Mouse (Mus musculus) spleen, adult 2 months (tissue): ENCODE measurements around the gene Rnf157. TPM values are rescaled to one million over a fixed set of nuclear protein-coding genes. Genes with fewer than 3 reads are reported as not detected.

Experiments
- DNase-seq, 2 experiments: peaks; one replicate each; pipeline versions ENCODE4 v3.0.0 to v3.0.0-alpha.2; 2012 to 2021; ENCODE audit warnings: low spot score in 2 of 2, low read depth in 1 of 2
- H3K27ac ChIP-seq: fragments of 200-500 bp; 2 replicates; pipeline ENCODE4 v1.5.1; 2012; ENCODE audit warnings: low read length, inconsistent platforms; ENCODE audit not compliant: insufficient read depth
- H3K27me3 ChIP-seq: fragments of 200-500 bp; 2 replicates; pipeline ENCODE4 v1.6.1; 2012; ENCODE audit warnings: mild to moderate bottlenecking, moderate library complexity, low read length, inconsistent platforms; ENCODE audit not compliant: control insufficient read depth, insufficient read depth
- H3K36me3 ChIP-seq: fragments of 200-500 bp; 2 replicates; pipeline ENCODE4 v1.6.1; 2012; ENCODE audit warnings: mild to moderate bottlenecking, low read length, inconsistent platforms; ENCODE audit not compliant: control insufficient read depth, insufficient read depth
- H3K4me1 ChIP-seq: fragments of 200-500 bp; 2 replicates; pipeline ENCODE4 v1.6.1; 2011; ENCODE audit warnings: inconsistent platforms; ENCODE audit not compliant: control insufficient read depth, insufficient read depth, insufficient read length
- H3K4me3 ChIP-seq: fragments of 200-500 bp; 2 replicates; pipeline ENCODE4 v1.5.1; 2011; ENCODE audit warnings: mild to moderate bottlenecking, inconsistent platforms; ENCODE audit not compliant: insufficient read depth, insufficient read length; ENCODE audit errors: extremely low read depth
- CTCF ChIP-seq: fragments of 200-500 bp; IDR thresholded peaks from 2 replicates; pipeline ENCODE4 v1.5.1; 2011; ENCODE audit warnings: mild to moderate bottlenecking, inconsistent platforms; ENCODE audit not compliant: insufficient read depth, insufficient read length, insufficient replicate concordance; ENCODE audit errors: extremely low read depth
- POLR2A ChIP-seq: fragments of 200-500 bp; IDR thresholded peaks from 2 replicates; pipeline ENCODE4 v1.6.1; 2011; ENCODE audit warnings: low read depth, low read length, inconsistent platforms
- WGBS: fragments of 180-500 bp; shearing (Covaris S2); methylation state at CpG from one replicate; pipeline ENCODE4 v1.1.7; 2018; 5-methylcytosine and 5-hydroxymethylcytosine counted together
- polyA plus RNA-seq: library from polyadenylated mRNA; depleted of rRNA; stranded (reverse); fragments of >200 nt; gene quantifications from 2 replicates; pipeline ENCODE4 v1.2.3, GENCODE M21; 2012; rRNA removed

Gene Rnf157
- polyA plus RNA-seq: 10.7 and 16.2 TPM in 2 replicates

- Histone ChIP-seq H3K27me3 (no peaks in the 10 kb centered on the region), H3K4me1 (peaks cover 27% of the 10 kb centered on the region), H3K4me3 (peak within 1 kb of the TSS; percentile 86), H3K36me3 (no peaks in the 10 kb centered on the region), H3K27ac (peak within 1 kb of the TSS; percentile 54; the same call in 1 of the 2 replicates)
- TF ChIP-seq POLR2A: no peak
- TF ChIP-seq CTCF: no peak
- peak in 1 of 2 experiments; percentile 78 for DNase-seq
- whole genome bisulfite sequencing: 2% methylated on average over 74 of the region's 82 CpGs
Observed at GRCm38 (mm10) chr11:116412904-116413630, at the start of gene Rnf157. TSS of gene Rnf157 (minus strand) at chr11:116413032.

- H3K27me3 ChIP-seq: no peaks in the 10 kb centered on the region
- H3K4me3 ChIP-seq: no peak overlapping the region
- WGBS: 75% methylated on average over 4 of the region's 4 CpGs
- no peaks in the 10 kb centered on the region for H3K36me3 ChIP-seq
- H3K4me1 ChIP-seq: no peaks in the 10 kb centered on the region
- no peak overlapping the region for H3K27ac ChIP-seq
- no peak for DNase-seq
- no peak for TF ChIP-seq POLR2A
- no peak for TF ChIP-seq CTCF
Observed at GRCm38 (mm10) chr11:116459786-116460185, 47.0 kb upstream of the Rnf157 start.

- Histone ChIP-seq H3K36me3 (no peaks in the 10 kb centered on the region), H3K27me3 (no peaks in the 10 kb centered on the region), H3K4me3 (no peak overlapping the region), H3K4me1 (no peaks in the 10 kb centered on the region), H3K27ac (no peak overlapping the region)
- TF ChIP-seq POLR2A (no peak), CTCF (no peak)
- no peak for DNase-seq
- WGBS: 70% methylated on average over 8 of the region's 8 CpGs
Observed at GRCm38 (mm10) chr11:116456234-116456633, 43.4 kb upstream of the Rnf157 start.

GRCm38 (mm10) chr11:116453889-116454288 lies 41.1 kb upstream of the Rnf157 start:
- Histone ChIP-seq H3K27me3 (no peaks in the 10 kb centered on the region), H3K27ac (no peak overlapping the region), H3K4me3 (no peak overlapping the region), H3K36me3 (no peaks in the 10 kb centered on the region), H3K4me1 (no peaks in the 10 kb centered on the region)
- peak in 1 of 2 experiments; percentile 37 for DNase-seq
- TF ChIP-seq CTCF (no peak), POLR2A (no peak)
- 91% methylated on average over 10 of the region's 10 CpGs for WGBS

- no peak overlapping the region for H3K4me3 ChIP-seq
- no peaks in the 10 kb centered on the region for H3K36me3 ChIP-seq
- H3K27ac ChIP-seq: no peak overlapping the region
- no peaks in the 10 kb centered on the region for H3K27me3 ChIP-seq
- no peak for DNase-seq
- peaks cover 3% of the 10 kb centered on the region; the same call in 1 of the 2 replicates for H3K4me1 ChIP-seq
- 93% methylated on average over 3 of the region's 3 CpGs for WGBS
- TF ChIP-seq CTCF (no peak), POLR2A (no peak)
Observed at GRCm38 (mm10) chr11:116449341-116449740, 36.5 kb upstream of the Rnf157 start.

GRCm38 (mm10) chr11:116447822-116448221 lies 35.0 kb upstream of the Rnf157 start:
- no peaks in the 10 kb centered on the region for H3K27me3 ChIP-seq
- no peak overlapping the region for H3K4me3 ChIP-seq
- no peak overlapping the region for H3K27ac ChIP-seq
- TF ChIP-seq CTCF (no peak), POLR2A (no peak)
- peaks cover 3% of the 10 kb centered on the region; the same call in 1 of the 2 replicates for H3K4me1 ChIP-seq
- no peaks in the 10 kb centered on the region for H3K36me3 ChIP-seq
- WGBS: 76% methylated on average over 5 of the region's 5 CpGs
- DNase-seq: no peak

GRCm38 (mm10) chr11:116446308-116446887 lies 33.6 kb upstream of the Rnf157 start:
- H3K27me3 ChIP-seq: no peaks in the 10 kb centered on the region
- no peak for DNase-seq
- peaks cover 3% of the 10 kb centered on the region; the same call in 1 of the 2 replicates for H3K4me1 ChIP-seq
- 26% methylated on average over 19 of the region's 19 CpGs for WGBS
- H3K4me3 ChIP-seq: no peak overlapping the region
- H3K27ac ChIP-seq: no peak overlapping the region
- TF ChIP-seq CTCF (no peak), POLR2A (no peak)
- H3K36me3 ChIP-seq: no peaks in the 10 kb centered on the region
